Mouse (Mus musculus) forebrain, embryonic 15.5 days (tissue): Measurements from ENCODE around the gene Dnase1l3. TPM values are rescaled to one million over a fixed set of nuclear protein-coding genes. Genes with fewer than 3 reads are reported as not detected.

Experiments used
- ATAC-seq: fragments of 200-750 bp; cut with Nextera tagmentation; replicated peaks from 2 replicates; pipeline ENCODE4 v1.8.0; 2017; ENCODE audit warnings: mild to moderate bottlenecking, moderate TSS enrichment, moderate library complexity
- H3K27ac ChIP-seq: fragments of 300-500 bp; sonication (generic); replicated peaks from 2 replicates; pipeline ENCODE4 v1.5.1; 2015; ENCODE audit warnings: mild to moderate bottlenecking, inconsistent platforms
- H3K27me3 ChIP-seq: fragments of 300-500 bp; sonication (generic); 2 replicates; pipeline ENCODE4 v1.6.1; 2015; ENCODE audit warnings: inconsistent platforms
- H3K36me3 ChIP-seq: fragments of 300-500 bp; sonication (generic); 2 replicates; pipeline ENCODE4 v1.6.1; 2015; ENCODE audit warnings: mild to moderate bottlenecking, inconsistent platforms
- H3K4me1 ChIP-seq: fragments of 300-500 bp; sonication (generic); 2 replicates; pipeline ENCODE4 v1.6.1; 2015; ENCODE audit warnings: inconsistent platforms
- H3K4me2 ChIP-seq: fragments of 300-500 bp; sonication (generic); replicated peaks from 2 replicates; pipeline ENCODE4 v1.6.1; 2015; ENCODE audit warnings: mild to moderate bottlenecking, inconsistent platforms
- H3K4me3 ChIP-seq: fragments of 300-500 bp; sonication (generic); 2 replicates; pipeline ENCODE4 v1.5.1; 2015; ENCODE audit warnings: mild to moderate bottlenecking, inconsistent platforms
- H3K9ac ChIP-seq: fragments of 300-500 bp; sonication (generic); replicated peaks from 2 replicates; pipeline ENCODE4 v1.6.1; 2015; ENCODE audit warnings: mild to moderate bottlenecking, inconsistent platforms
- H3K9me3 ChIP-seq: fragments of 300-500 bp; sonication (generic); 2 replicates; pipeline ENCODE4 v1.6.1; 2016; ENCODE audit warnings: inconsistent platforms
- WGBS: fragments of 180-500 bp; shearing (Covaris S2); methylation state at CpG from one replicate; pipeline ENCODE4 v1.1.7; 2015; ENCODE audit warnings: mixed read lengths; 5-methylcytosine and 5-hydroxymethylcytosine counted together
- polyA plus RNA-seq: library from polyadenylated mRNA; unstranded; fragments of >200 nt; fragmentation: Nextera tagmentation; extraction: Ambion mirVana; gene quantifications from 2 replicates; pipeline ENCODE4 v1.2.1, GENCODE M21; 2015

The Dnase1l3 gene
- polyA plus RNA-seq, 1 experiment from 2014 or later = 0.09 TPM

GRCm38 (mm10) chr14:8030535-8030934, 36.2 kb upstream of the Dnase1l3 start:
- H3K9me3 ChIP-seq = no peaks in the 10 kb centered on the region
- no peaks in the 10 kb centered on the region for H3K27me3 ChIP-seq
- no peak for ATAC-seq
- no peak overlapping the region for H3K4me3 ChIP-seq
- peaks cover 9% of the 10 kb centered on the region for H3K4me1 ChIP-seq
- WGBS = 54% methylated on average over 4 of the region's 4 CpGs
- H3K4me2 ChIP-seq = no peak overlapping the region
- H3K36me3 ChIP-seq = no peaks in the 10 kb centered on the region
- no peak overlapping the region for H3K27ac ChIP-seq
- H3K9ac ChIP-seq = no peak overlapping the region

GRCm38 (mm10) chr14:8029752-8030151, 35.4 kb upstream of the Dnase1l3 start:
- H3K4me1 ChIP-seq = peaks cover 9% of the 10 kb centered on the region
- WGBS = 85% methylated on average over 1 of the region's 1 CpGs

GRCm38 (mm10) chr14:8028086-8028485, 33.7 kb upstream of the Dnase1l3 start:
- Histone ChIP-seq H3K9me3 (no peaks in the 10 kb centered on the region), H3K36me3 (no peaks in the 10 kb centered on the region), H3K27me3 (no peaks in the 10 kb centered on the region), H3K4me2 (no peak overlapping the region), H3K27ac (no peak overlapping the region), H3K4me3 (no peak overlapping the region), H3K4me1 (peaks cover 9% of the 10 kb centered on the region), H3K9ac (no peak overlapping the region)
- no peak for ATAC-seq
- 94% methylated on average over 5 of the region's 5 CpGs for WGBS

More at GRCm38 (mm10) chr14:8029752-8030151, 35.4 kb upstream of the Dnase1l3 start:
- Histone ChIP-seq H3K4me3 (no peak overlapping the region), H3K4me2 (no peak overlapping the region), H3K36me3 (no peaks in the 10 kb centered on the region), H3K9ac (no peak overlapping the region), H3K27ac (no peak overlapping the region), H3K27me3 (no peaks in the 10 kb centered on the region), H3K9me3 (no peaks in the 10 kb centered on the region)
- ATAC-seq = no peak

- Histone ChIP-seq H3K4me1 (peaks cover 2% of the 10 kb centered on the region), H3K27ac (no peak overlapping the region), H3K27me3 (no peaks in the 10 kb centered on the region), H3K4me2 (no peak overlapping the region), H3K36me3 (no peaks in the 10 kb centered on the region), H3K9me3 (no peaks in the 10 kb centered on the region), H3K9ac (no peak overlapping the region), H3K4me3 (no peak overlapping the region)
- no peak for ATAC-seq
- WGBS = 87% methylated on average over 10 of the region's 10 CpGs
Observed at GRCm38 (mm10) chr14:8026769-8027531, 32.6 kb upstream of the Dnase1l3 start.

GRCm38 (mm10) chr14:8024936-8025335, 30.6 kb upstream of the Dnase1l3 start:
- ATAC-seq = no peak
- no peak overlapping the region for H3K4me3 ChIP-seq
- H3K36me3 ChIP-seq = no peaks in the 10 kb centered on the region
- no peak overlapping the region for H3K27ac ChIP-seq
- H3K9me3 ChIP-seq = no peaks in the 10 kb centered on the region
- no peak overlapping the region for H3K4me2 ChIP-seq
- H3K4me1 ChIP-seq = no peaks in the 10 kb centered on the region
- no peaks in the 10 kb centered on the region for H3K27me3 ChIP-seq
- no peak overlapping the region for H3K9ac ChIP-seq
- WGBS = 89% methylated on average over 10 of the region's 10 CpGs

- H3K4me1 ChIP-seq = no peaks in the 10 kb centered on the region
- H3K9ac ChIP-seq = no peak overlapping the region
- WGBS = 76% methylated on average over 6 of the region's 6 CpGs
- H3K36me3 ChIP-seq = no peaks in the 10 kb centered on the region
- no peak overlapping the region for H3K4me3 ChIP-seq
- ATAC-seq = no peak
- no peaks in the 10 kb centered on the region for H3K27me3 ChIP-seq
- H3K4me2 ChIP-seq = no peak overlapping the region
- no peaks in the 10 kb centered on the region for H3K9me3 ChIP-seq
- H3K27ac ChIP-seq = no peak overlapping the region
Observed at GRCm38 (mm10) chr14:8024469-8024868, 30.1 kb upstream of the Dnase1l3 start.

- H3K4me2 ChIP-seq = no peak overlapping the region
- no peaks in the 10 kb centered on the region for H3K4me1 ChIP-seq
- no peaks in the 10 kb centered on the region for H3K36me3 ChIP-seq
- no peaks in the 10 kb centered on the region for H3K27me3 ChIP-seq
- WGBS = 87% methylated on average over 7 of the region's 7 CpGs
- no peak overlapping the region for H3K9ac ChIP-seq
- no peak overlapping the region for H3K27ac ChIP-seq
- H3K9me3 ChIP-seq = no peaks in the 10 kb centered on the region
- no peak for ATAC-seq
- no peak overlapping the region for H3K4me3 ChIP-seq
Observed at GRCm38 (mm10) chr14:8020546-8020945, 26.2 kb upstream of the Dnase1l3 start.

- no peaks in the 10 kb centered on the region for H3K36me3 ChIP-seq
- no peaks in the 10 kb centered on the region for H3K27me3 ChIP-seq
- ATAC-seq = no peak
- no peak overlapping the region for H3K27ac ChIP-seq
- no peak overlapping the region for H3K9ac ChIP-seq
- WGBS = 97% methylated on average over 1 of the region's 1 CpGs
- H3K9me3 ChIP-seq = no peaks in the 10 kb centered on the region
- H3K4me3 ChIP-seq = no peak overlapping the region
- H3K4me1 ChIP-seq = no peaks in the 10 kb centered on the region
- no peak overlapping the region for H3K4me2 ChIP-seq
Observed at GRCm38 (mm10) chr14:8020011-8020410, 25.6 kb upstream of the Dnase1l3 start.

- Histone ChIP-seq H3K4me1 (no peaks in the 10 kb centered on the region), H3K36me3 (no peaks in the 10 kb centered on the region), H3K27ac (no peak overlapping the region), H3K9ac (no peak overlapping the region), H3K4me3 (no peak overlapping the region), H3K27me3 (no peaks in the 10 kb centered on the region), H3K9me3 (no peaks in the 10 kb centered on the region), H3K4me2 (no peak overlapping the region)
- WGBS = 82% methylated on average over 1 of the region's 1 CpGs
- no peak for ATAC-seq
Observed at GRCm38 (mm10) chr14:8016951-8017350, 22.6 kb upstream of the Dnase1l3 start.

GRCm38 (mm10) chr14:8016276-8016675, 21.9 kb upstream of the Dnase1l3 start:
- no peak overlapping the region for H3K4me2 ChIP-seq
- no peaks in the 10 kb centered on the region for H3K36me3 ChIP-seq
- no peaks in the 10 kb centered on the region for H3K4me1 ChIP-seq
- no peaks in the 10 kb centered on the region for H3K9me3 ChIP-seq
- ATAC-seq = no peak
- H3K27me3 ChIP-seq = no peaks in the 10 kb centered on the region
- H3K27ac ChIP-seq = no peak overlapping the region
- WGBS = 89% methylated on average over 6 of the region's 6 CpGs
- no peak overlapping the region for H3K4me3 ChIP-seq
- no peak overlapping the region for H3K9ac ChIP-seq

- 92% methylated on average over 6 of the region's 6 CpGs for WGBS
- H3K4me3 ChIP-seq = no peak overlapping the region
- H3K36me3 ChIP-seq = no peaks in the 10 kb centered on the region
- H3K9ac ChIP-seq = no peak overlapping the region
- no peak overlapping the region for H3K4me2 ChIP-seq
- no peak overlapping the region for H3K27ac ChIP-seq
- no peaks in the 10 kb centered on the region for H3K27me3 ChIP-seq
- H3K9me3 ChIP-seq = no peaks in the 10 kb centered on the region
- H3K4me1 ChIP-seq = no peaks in the 10 kb centered on the region
- ATAC-seq = no peak
Observed at GRCm38 (mm10) chr14:8015756-8016155, 21.4 kb upstream of the Dnase1l3 start.

GRCm38 (mm10) chr14:8011938-8012337, 17.6 kb upstream of the Dnase1l3 start:
- no peak overlapping the region for H3K27ac ChIP-seq
- no peaks in the 10 kb centered on the region for H3K27me3 ChIP-seq
- no peak overlapping the region for H3K9ac ChIP-seq
- H3K4me2 ChIP-seq = no peak overlapping the region
- no peak overlapping the region for H3K4me3 ChIP-seq
- WGBS = 82% methylated on average over 6 of the region's 6 CpGs
- no peaks in the 10 kb centered on the region for H3K36me3 ChIP-seq
- H3K4me1 ChIP-seq = no peaks in the 10 kb centered on the region
- H3K9me3 ChIP-seq = no peaks in the 10 kb centered on the region
- no peak for ATAC-seq

- no peaks in the 10 kb centered on the region for H3K27me3 ChIP-seq
- no peak overlapping the region for H3K9ac ChIP-seq
- H3K36me3 ChIP-seq = no peaks in the 10 kb centered on the region
- H3K9me3 ChIP-seq = no peaks in the 10 kb centered on the region
- WGBS = 90% methylated on average over 2 of the region's 2 CpGs
- H3K27ac ChIP-seq = no peak overlapping the region
- H3K4me1 ChIP-seq = no peaks in the 10 kb centered on the region
- no peak overlapping the region for H3K4me3 ChIP-seq
- ATAC-seq = no peak
- H3K4me2 ChIP-seq = no peak overlapping the region
Observed at GRCm38 (mm10) chr14:8011297-8011696, 16.9 kb upstream of the Dnase1l3 start.
